Mouse (Mus musculus): ENCODE data around the gene Wdr31. TPM values are rescaled to one million over a fixed set of nuclear protein-coding genes. Genes with fewer than 3 reads are reported as not detected.

Wdr31 gene
- polyA plus RNA-seq, 1 experiment, result 10.5 TPM

GRCm38 (mm10) chr4:62411606-62412005 lies 59.1 kb downstream of the Wdr31 start:
- Histone ChIP-seq H3K4me3 (ENCODE audit: insufficient read depth, low read depth, low read length) (no peak overlapping the region), H3K4me1 (ENCODE audit: control insufficient read depth, insufficient read depth, low read length) (peaks cover 3% of the 10 kb centered on the region; the same call in 1 of the 2 replicates), H3K36me3 (ENCODE audit: control insufficient read depth, insufficient read depth, low read length) (peaks cover 12% of the 10 kb centered on the region), H3K27ac (ENCODE audit: insufficient read depth, low read depth, low read length) (no peak overlapping the region), H3K27me3 (replicated peaks; ENCODE audit: control insufficient read depth, insufficient read depth, low read length) (no peaks in the 10 kb centered on the region)
- TF ChIP-seq CTCF (conservative IDR thresholded peaks at IDR 0.05; ENCODE audit: insufficient read depth, insufficient read length, low read depth, low read length), result no peak
- no peak for TF ChIP-seq POLR2A (IDR thresholded peaks at IDR 0.05; ENCODE audit: low read depth, low read length)
- 92% methylated on average over 10 of the region's 10 CpGs for WGBS
- DNase-seq, result no peak

DNA sequence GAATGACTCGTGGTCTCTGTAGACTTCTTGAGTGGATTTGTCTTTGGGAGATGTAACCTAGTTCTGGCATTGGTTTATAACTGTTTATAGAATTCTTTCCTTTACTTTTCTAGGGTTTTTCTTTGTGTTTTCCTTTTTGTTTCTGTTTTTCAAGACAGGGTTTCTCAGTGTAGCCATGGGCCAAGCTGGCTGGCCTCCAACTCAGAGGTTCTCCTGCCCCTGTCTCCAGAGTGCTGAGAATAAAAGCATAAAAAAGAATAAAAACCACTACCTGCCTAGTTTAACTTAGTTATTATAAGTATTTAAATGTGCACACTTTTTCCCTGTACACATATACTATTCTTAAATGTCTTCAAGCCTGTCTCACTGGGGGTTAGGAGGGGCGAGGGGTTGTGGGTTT lies 60.4 kb downstream of the Wdr31 start:
- WGBS, result 82% methylated on average over 2 of the region's 2 CpGs
- Histone ChIP-seq H3K36me3 (ENCODE audit: control insufficient read depth, insufficient read depth, low read length) (peaks cover 8% of the 10 kb centered on the region), H3K4me3 (ENCODE audit: insufficient read depth, low read depth, low read length) (no peak overlapping the region), H3K4me1 (ENCODE audit: control insufficient read depth, insufficient read depth, low read length) (peaks cover 3% of the 10 kb centered on the region; the same call in 1 of the 2 replicates), H3K27ac (ENCODE audit: insufficient read depth, low read depth, low read length) (no peak overlapping the region), H3K27me3 (replicated peaks; ENCODE audit: control insufficient read depth, insufficient read depth, low read length) (no peaks in the 10 kb centered on the region)
- DNase-seq, result no peak
- TF ChIP-seq CTCF (conservative IDR thresholded peaks at IDR 0.05; ENCODE audit: insufficient read depth, insufficient read length, low read depth, low read length), result no peak
- no peak for TF ChIP-seq POLR2A (IDR thresholded peaks at IDR 0.05; ENCODE audit: low read depth, low read length)

- 14% methylated on average over 6 of the region's 6 CpGs for WGBS
- H3K4me3 ChIP-seq (ENCODE audit: insufficient read depth, low read depth, low read length), result no peak overlapping the region; the same call in 1 of the 2 replicates
- H3K27ac ChIP-seq (ENCODE audit: insufficient read depth, low read depth, low read length), result no peak overlapping the region
- no peak for DNase-seq
- H3K36me3 ChIP-seq (ENCODE audit: control insufficient read depth, insufficient read depth, low read length), result peaks cover 3% of the 10 kb centered on the region; the same call in 1 of the 2 replicates
- TF ChIP-seq POLR2A (IDR thresholded peaks at IDR 0.05; ENCODE audit: low read depth, low read length) (no peak), CTCF (conservative IDR thresholded peaks at IDR 0.05; ENCODE audit: insufficient read depth, insufficient read length, low read depth, low read length) (no peak)
- peaks cover 3% of the 10 kb centered on the region; the same call in 1 of the 2 replicates for H3K4me1 ChIP-seq (ENCODE audit: control insufficient read depth, insufficient read depth, low read length)
- no peaks in the 10 kb centered on the region for H3K27me3 ChIP-seq (replicated peaks; ENCODE audit: control insufficient read depth, insufficient read depth, low read length)
Observed at GRCm38 (mm10) chr4:62409615-62410014, 61.1 kb downstream of the Wdr31 start.

DNA sequence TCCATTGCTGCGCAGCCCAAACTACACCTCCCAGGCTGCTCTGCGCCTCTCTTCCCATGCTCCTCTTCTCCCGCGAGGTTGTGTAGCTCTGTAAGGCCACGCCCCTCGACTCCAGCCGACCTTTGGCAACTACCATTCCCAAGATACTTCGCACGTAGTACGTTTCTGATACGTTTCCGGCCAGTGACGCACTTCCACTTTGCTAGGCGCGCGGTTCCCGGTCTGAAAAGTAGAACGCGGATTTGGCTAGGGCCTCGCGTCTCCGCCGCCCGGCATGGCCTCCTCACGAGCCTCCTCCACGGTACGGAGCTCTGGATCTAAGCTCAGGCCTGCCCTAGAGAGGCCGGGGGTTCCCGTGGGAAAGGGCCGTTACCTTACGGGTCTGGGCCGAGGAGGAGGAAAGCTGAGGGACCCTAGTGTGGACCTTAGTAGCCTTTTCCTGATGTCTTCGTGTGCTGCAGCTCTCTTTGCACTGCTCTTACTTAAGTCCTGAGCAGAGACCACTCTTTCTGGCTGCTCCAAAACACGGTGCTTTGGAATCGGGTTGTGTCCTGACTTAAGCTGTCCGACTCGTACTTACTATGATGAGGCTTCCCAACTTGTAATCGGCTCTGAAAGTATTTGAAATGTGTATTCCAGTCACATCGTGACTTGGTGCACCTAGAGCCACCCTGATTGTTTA lies 62.0 kb downstream of the Wdr31 start, which contains the start of the genes Cdc26 and Prpf4:
TSS of gene Cdc26 (minus strand) at position 42 of the 682 bp plus-strand sequence.
TSS of gene Prpf4 (plus strand) at position 197 of the 682 bp plus-strand sequence.
- no peaks in the 10 kb centered on the region for H3K27me3 ChIP-seq (replicated peaks; ENCODE audit: control insufficient read depth, insufficient read depth, low read length)
- peak within 1 kb of the TSS; percentile 98 for H3K4me3 ChIP-seq (ENCODE audit: insufficient read depth, low read depth, low read length)
- DNase-seq, result peak; percentile 99
- no peaks in the 10 kb centered on the region for H3K36me3 ChIP-seq (ENCODE audit: control insufficient read depth, insufficient read depth, low read length)
- under 1% methylated on average over 39 of the region's 39 CpGs for WGBS
- peak within 1 kb of the TSS; percentile 82 for H3K27ac ChIP-seq (ENCODE audit: insufficient read depth, low read depth, low read length)
- H3K4me1 ChIP-seq (ENCODE audit: control insufficient read depth, insufficient read depth, low read length), result peaks cover 3% of the 10 kb centered on the region; the same call in 1 of the 2 replicates
- TF ChIP-seq CTCF (conservative IDR thresholded peaks at IDR 0.05; ENCODE audit: insufficient read depth, insufficient read length, low read depth, low read length) (no peak), POLR2A (IDR thresholded peaks at IDR 0.05; ENCODE audit: low read depth, low read length) (peak; percentile 71)

DNA sequence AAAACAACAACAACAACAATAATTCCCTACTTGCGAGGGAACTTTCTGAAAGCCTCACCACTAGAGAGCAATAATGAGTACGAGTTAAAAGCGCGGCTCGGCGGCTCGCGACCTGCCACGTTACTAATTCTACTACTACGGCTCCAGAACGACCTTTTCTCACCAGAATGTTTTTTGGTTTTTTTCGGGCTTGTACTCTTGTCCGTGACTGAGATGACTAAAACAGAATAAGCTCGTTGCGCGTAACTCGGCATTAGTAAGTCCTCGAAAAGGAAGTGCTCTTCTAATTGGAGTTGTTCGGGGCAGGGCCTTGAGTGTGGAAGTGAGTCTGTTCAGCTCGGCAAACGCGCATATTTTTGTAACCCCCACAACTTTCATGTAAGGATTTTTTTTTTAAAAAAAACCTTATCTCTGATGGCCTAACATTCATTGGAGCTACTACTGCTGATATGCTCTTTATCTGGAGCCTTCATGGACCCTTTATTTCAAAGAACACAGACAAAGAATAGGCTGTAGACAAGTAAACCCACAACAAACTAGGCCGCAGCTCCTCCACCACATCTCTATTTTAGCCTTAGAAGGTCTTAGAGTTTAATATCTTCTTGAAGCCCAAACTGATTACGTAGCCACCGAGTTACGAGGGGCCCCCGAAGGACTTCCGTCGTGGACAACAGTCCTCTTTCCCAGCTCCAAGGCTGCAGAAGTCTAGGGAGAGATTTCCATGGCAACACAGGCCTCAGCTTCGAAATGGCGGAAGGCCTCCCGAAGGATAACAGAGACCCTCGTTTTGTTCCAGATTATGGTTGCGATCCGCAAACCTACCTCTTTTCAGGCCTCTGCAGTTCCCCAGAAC lies 62.7 kb downstream of the Wdr31 start:
- peak overlapping the region; percentile 80 for H3K27ac ChIP-seq (ENCODE audit: insufficient read depth, low read depth, low read length)
- peak; percentile 82 for DNase-seq
- no peaks in the 10 kb centered on the region for H3K36me3 ChIP-seq (ENCODE audit: control insufficient read depth, insufficient read depth, low read length)
- H3K4me1 ChIP-seq (ENCODE audit: control insufficient read depth, insufficient read depth, low read length), result peaks cover 3% of the 10 kb centered on the region; the same call in 1 of the 2 replicates
- H3K27me3 ChIP-seq (replicated peaks; ENCODE audit: control insufficient read depth, insufficient read depth, low read length), result no peaks in the 10 kb centered on the region
- peak overlapping the region; percentile 65 for H3K4me3 ChIP-seq (ENCODE audit: insufficient read depth, low read depth, low read length)
- under 1% methylated on average over 35 of the region's 35 CpGs for WGBS
- TF ChIP-seq POLR2A (IDR thresholded peaks at IDR 0.05; ENCODE audit: low read depth, low read length) (no peak), CTCF (conservative IDR thresholded peaks at IDR 0.05; ENCODE audit: insufficient read depth, insufficient read length, low read depth, low read length) (peak; percentile 56)

GRCm38 (mm10) chr4:62406133-62406532 lies 64.6 kb downstream of the Wdr31 start:
- no peak for DNase-seq
- 83% methylated on average over 4 of the region's 4 CpGs for WGBS
- Histone ChIP-seq H3K27me3 (replicated peaks; ENCODE audit: control insufficient read depth, insufficient read depth, low read length) (no peaks in the 10 kb centered on the region), H3K36me3 (ENCODE audit: control insufficient read depth, insufficient read depth, low read length) (no peaks in the 10 kb centered on the region; the same call in 1 of the 2 replicates), H3K4me3 (ENCODE audit: insufficient read depth, low read depth, low read length) (no peak overlapping the region), H3K27ac (ENCODE audit: insufficient read depth, low read depth, low read length) (no peak overlapping the region), H3K4me1 (ENCODE audit: control insufficient read depth, insufficient read depth, low read length) (peaks cover 3% of the 10 kb centered on the region; the same call in 1 of the 2 replicates)
- TF ChIP-seq POLR2A (IDR thresholded peaks at IDR 0.05; ENCODE audit: low read depth, low read length) (no peak), CTCF (conservative IDR thresholded peaks at IDR 0.05; ENCODE audit: insufficient read depth, insufficient read length, low read depth, low read length) (no peak)
